Mouse (Mus musculus) subcutaneous adipose tissue, adult 2 months (tissue): ENCODE results near the gene Ftl1. TPM values are rescaled to one million over a fixed set of nuclear protein-coding genes. Genes with fewer than 3 reads are reported as not detected.

ENCODE experiments used
- polyA plus RNA-seq: library from polyadenylated mRNA; depleted of rRNA; stranded (reverse); fragments of >200 nt; gene quantifications from 2 replicates; pipeline ENCODE4 v1.2.3, GENCODE M21; 2012; ENCODE audit warnings: low replicate concordance; rRNA removed

Ftl1 gene
- polyA plus RNA-seq, result 2,999 and 3,958 TPM in 2 replicates

DNA sequence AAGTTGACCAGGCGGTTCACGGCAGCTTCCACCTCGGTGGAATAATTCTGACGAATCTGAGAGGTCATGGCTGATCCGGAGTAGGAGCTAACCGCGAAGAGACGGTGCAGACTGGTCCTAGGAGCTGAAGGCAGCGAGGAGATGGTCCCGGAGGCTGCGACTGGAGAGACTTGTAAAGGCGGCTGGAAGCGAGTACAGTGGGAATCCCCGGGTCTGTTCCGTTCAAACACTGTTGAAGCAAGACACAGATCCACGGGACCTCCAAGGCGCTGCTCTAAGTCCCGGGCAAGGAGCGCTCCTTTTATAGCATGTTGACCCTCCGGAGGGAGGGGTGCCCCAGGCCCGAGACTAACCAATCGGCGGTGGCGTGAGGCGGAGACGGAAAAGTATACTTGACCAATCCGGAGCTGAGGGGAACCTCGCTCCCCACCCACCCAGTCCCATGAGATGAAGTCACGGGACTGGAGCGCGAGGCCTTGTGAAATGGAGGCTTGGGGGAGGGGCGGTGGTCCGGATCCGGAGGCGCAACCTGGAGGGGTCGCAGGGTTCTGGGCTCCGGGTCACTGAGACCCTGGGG is at the start of gene Ftl1:
TSS of gene Ftl1 (minus strand) at position 321 of the 577 bp plus-strand sequence.

GRCm38 (mm10) chr7:45488293-45489204 is 28.9 kb upstream of the Ftl1 start, which contains the start of gene Dhdh:
TSS of gene Dhdh (minus strand) at chr7:45488805.

DNA sequence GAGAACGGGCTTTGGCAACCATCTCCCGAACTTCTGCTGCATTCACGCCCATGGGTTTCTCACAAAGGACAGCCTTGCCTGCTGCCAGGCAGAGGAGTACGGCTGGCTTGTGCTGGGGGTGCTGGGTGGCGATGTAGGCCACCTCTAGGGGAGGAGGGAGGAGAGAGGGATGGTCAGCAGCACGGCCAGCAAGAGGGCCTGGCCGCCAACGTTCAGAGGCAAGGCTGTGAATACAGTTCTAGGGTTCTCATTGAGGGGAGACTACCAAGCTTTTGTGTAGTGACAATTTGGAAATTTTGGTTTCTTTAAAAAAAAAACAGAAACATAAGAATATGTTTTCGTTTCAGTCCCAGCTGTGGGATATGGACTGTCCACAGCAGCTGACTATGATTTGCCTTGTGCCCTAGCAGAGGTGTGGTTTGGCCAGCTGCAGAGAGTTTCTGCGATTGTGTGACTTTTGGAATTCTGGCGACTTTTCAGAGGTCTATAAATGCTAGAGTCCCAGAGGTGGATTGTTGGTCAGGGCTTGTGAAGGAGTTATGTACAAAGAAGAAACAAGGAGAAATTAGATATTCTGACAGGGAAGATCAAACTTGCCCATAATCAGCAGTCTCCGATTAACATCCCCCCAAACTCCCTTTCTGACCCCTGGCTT is 27.2 kb upstream of the Ftl1 start, which contains the start of gene Gm45808:
TSS of gene Gm45808 (minus strand) at position 51 of the 655 bp plus-strand sequence.

DNA sequence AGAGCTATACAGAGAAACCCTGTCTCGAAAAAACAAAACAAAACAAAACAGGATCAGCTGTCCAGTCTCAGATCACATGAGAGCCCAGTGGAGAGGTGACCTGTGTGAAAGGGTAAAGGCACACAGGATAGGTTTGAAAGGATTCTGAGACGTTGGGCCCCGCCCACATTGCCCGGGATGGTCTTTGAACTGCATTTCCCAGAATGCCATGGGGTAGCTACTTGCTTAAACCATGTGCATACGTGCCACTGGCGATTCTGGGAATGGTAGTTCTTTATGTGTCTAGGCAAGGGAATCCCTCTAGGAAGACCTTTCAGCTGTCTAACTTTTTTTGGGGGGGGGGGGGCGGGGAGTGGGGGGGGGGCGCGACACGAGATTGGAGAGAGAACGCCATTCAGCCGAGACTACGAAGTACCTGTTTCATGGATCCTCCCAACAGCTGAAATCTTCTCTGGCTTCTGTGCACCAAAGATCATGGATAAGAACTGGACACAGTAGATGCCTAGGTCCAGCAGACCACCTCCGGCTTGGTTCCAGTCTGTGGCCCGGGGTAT is 21.8 kb upstream of the Ftl1 start, which contains the start of gene Tulp2:
TSS of gene Tulp2 (plus strand) at position 504 of the 554 bp plus-strand sequence.

GRCm38 (mm10) chr7:45466283-45467089 is 6.8 kb upstream of the Ftl1 start, which contains the start of gene Bax:
TSS of gene Bax (minus strand) at chr7:45466898.

DNA sequence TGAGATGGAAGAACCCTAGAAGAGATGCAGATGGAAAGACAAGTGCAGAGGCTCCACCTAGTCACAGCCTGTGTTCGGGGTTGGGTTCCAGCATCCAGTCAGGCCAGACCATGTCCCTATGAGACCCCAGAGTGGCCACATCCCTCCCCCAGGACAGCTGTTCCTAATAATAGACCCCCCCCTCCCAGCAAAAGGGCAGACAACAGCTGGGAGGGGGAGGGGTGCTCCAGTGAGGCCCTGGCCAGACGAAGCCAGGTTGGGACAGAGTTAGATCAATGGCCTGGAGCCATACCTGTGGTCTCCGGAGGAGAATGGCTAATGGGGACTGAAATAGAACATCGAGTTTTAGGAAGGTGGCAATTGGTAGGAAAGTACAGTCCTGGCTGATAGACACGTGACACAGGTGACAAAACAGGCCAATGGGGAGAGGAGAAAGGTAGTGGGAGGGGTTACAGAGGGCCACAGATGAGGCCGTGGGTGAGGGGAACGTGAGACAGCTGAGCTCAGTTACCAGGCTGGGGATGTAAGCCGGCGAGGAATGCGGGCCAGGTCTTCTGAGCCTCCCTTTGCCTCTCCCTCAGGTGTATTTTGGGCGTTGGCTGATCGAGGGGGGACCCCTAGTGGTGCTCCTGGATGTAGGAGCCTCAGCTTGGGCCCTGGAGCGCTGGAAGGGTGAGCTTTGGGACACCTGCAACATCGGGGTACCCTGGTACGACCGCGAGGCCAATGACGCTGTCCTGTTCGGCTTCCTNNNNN is 22.0 kb downstream of the Ftl1 start, which contains the start of gene Ruvbl2:
TSS of gene Ruvbl2 (minus strand) at position 576 of the 756 bp plus-strand sequence.

DNA sequence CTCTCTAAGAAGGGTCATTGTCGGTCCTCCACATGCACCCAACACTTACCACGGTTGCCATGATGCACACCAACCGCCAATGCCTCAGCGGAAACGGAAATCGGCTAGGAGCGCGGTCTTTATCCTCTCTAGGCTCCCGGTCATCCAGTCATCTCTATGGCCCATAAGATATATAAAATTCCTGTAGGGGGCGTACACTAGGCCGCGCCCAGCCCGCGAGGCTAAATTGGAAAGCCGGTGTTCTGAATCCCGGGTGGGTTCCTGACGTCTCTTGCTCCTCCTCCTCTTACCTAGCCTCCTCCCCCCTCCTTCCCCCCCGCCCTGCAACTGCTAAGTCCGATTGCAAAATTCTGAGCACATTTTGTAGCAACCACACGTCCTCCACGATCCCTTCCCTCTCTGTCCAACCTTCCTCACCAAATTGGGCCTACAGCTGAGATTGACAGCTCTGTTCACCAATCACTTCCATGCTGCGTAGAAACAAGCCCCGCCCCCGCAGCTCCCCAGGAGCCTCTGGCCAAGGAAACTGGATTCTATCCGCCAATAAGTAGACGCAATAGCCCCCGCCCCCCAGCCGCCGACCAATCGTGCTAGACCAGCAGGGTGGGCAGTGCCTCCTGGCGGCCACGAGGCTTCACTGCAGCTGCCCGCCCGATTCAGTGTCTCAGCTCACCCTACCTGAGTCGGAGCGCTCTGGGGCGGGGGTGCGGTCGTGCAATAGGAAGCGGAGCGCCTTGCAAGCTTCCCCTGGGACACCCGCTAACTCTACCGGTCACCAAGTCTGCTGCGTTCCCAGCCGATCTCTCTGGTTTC is 25.3 kb downstream of the Ftl1 start, which contains the start of gene Gys1:
TSS of gene Gys1 (plus strand) at position 642 of the 813 bp plus-strand sequence.

DNA sequence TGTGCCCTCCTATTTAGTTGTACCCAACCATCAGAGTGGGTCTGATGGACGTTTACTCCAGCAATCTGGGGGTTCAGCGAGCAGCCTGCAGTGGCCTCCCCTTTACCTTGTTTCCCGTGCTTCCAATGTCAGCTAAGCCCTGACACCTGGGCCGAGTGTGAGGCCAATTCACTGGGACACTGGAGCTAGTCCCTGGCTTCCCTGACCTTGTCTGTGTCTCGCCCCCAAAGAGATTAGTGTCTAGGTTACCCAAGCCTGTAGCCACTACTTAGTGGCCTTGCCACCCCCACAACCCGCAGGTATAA is 39.1 kb downstream of the Ftl1 start, which contains the start of gene Lhb:
TSS of gene Lhb (plus strand) at position 206 of the 305 bp plus-strand sequence.

GRCm38 (mm10) chr7:45413113-45413863 is 46.4 kb downstream of the Ftl1 start, which contains the start of gene Ntf5:
TSS of gene Ntf5 (plus strand) at chr7:45413695.

Other genes starting within 250 kb of the Ftl1 start
- 0.17 and 0.73 TPM in 2 replicates for gene Dkkl1, start 247.7 kb downstream of the Ftl1 start, polyA plus RNA-seq
- gene Tead2, start 244.1 kb downstream of the Ftl1 start, polyA plus RNA-seq, result 30.9 and 110 TPM in 2 replicates
- 37.7 and 42.8 TPM in 2 replicates for gene Cd37, start 220.8 kb downstream of the Ftl1 start, polyA plus RNA-seq
- gene Slc6a16, start 218.8 kb downstream of the Ftl1 start, polyA plus RNA-seq, result not detected in 2 replicates
- 0.11 TPM in 1 of 2 replicates, not detected in the other for gene Slc6a21, start 182.4 kb downstream of the Ftl1 start, polyA plus RNA-seq
- 20.9 and 38.3 TPM in 2 replicates for gene Trpm4, start 126.1 kb downstream of the Ftl1 start, polyA plus RNA-seq
- gene Hrc, start 124.6 kb downstream of the Ftl1 start, polyA plus RNA-seq, result 0.30 and 1.2 TPM in 2 replicates
- 2.0 and 2.5 TPM in 2 replicates for gene Ppfia3, start 92.9 kb downstream of the Ftl1 start, polyA plus RNA-seq
- 4.4 and 34.4 TPM in 2 replicates for gene Lin7b, start 89.3 kb downstream of the Ftl1 start, polyA plus RNA-seq
- 195 and 299 TPM in 2 replicates for gene Snrnp70, start 64.1 kb downstream of the Ftl1 start, polyA plus RNA-seq
- gene Kcna7, start 54.2 kb downstream of the Ftl1 start, polyA plus RNA-seq, result 0.07 and 0.18 TPM in 2 replicates
- gene Ntf5, start 46.2 kb downstream of the Ftl1 start, polyA plus RNA-seq, result 0.13 and 1.2 TPM in 2 replicates
- gene Lhb, start 39.1 kb downstream of the Ftl1 start, polyA plus RNA-seq, result not detected in 2 replicates
- 95.5 and 128 TPM in 2 replicates for gene Gys1, start 25.0 kb downstream of the Ftl1 start, polyA plus RNA-seq
- gene Ruvbl2, start 21.8 kb downstream of the Ftl1 start, polyA plus RNA-seq, result 41.3 and 83.3 TPM in 2 replicates
- 94.4 and 133 TPM in 2 replicates for gene Bax, start 7.0 kb upstream of the Ftl1 start, polyA plus RNA-seq
- 0.20 and 0.76 TPM in 2 replicates for gene Tulp2, start 22.0 kb upstream of the Ftl1 start, polyA plus RNA-seq
- 5.0 and 20.5 TPM in 2 replicates for gene Gm45808, start 26.9 kb upstream of the Ftl1 start, polyA plus RNA-seq
- 21.6 and 53.7 TPM in 2 replicates for gene Dhdh, start 28.9 kb upstream of the Ftl1 start, polyA plus RNA-seq
- 427 and 466 TPM in 2 replicates for gene Nucb1, start 50.5 kb upstream of the Ftl1 start, polyA plus RNA-seq
- 26.7 and 32.6 TPM in 2 replicates for gene Ppp1r15a, start 66.4 kb upstream of the Ftl1 start, polyA plus RNA-seq
- gene Plekha4, start 66.4 kb upstream of the Ftl1 start, polyA plus RNA-seq, result 12.8 and 21.4 TPM in 2 replicates
- gene Hsd17b14, start 95.0 kb upstream of the Ftl1 start, polyA plus RNA-seq, result 3.1 and 7.0 TPM in 2 replicates
- 143 and 215 TPM in 2 replicates for gene Bcat2, start 110.3 kb upstream of the Ftl1 start, polyA plus RNA-seq
- 0.78 and 1.8 TPM in 2 replicates for gene Fgf21, start 155.6 kb upstream of the Ftl1 start, polyA plus RNA-seq
- 0.07 and 0.24 TPM in 2 replicates for gene Fut1, start 157.4 kb upstream of the Ftl1 start, polyA plus RNA-seq
- 0.41 and 1.0 TPM in 2 replicates for gene Izumo1, start 161.9 kb upstream of the Ftl1 start, polyA plus RNA-seq
- gene Rasip1, start 167.6 kb upstream of the Ftl1 start, polyA plus RNA-seq, result 38.6 and 65.4 TPM in 2 replicates
- 7.2 and 11.2 TPM in 2 replicates for gene Mamstr, start 180.1 kb upstream of the Ftl1 start, polyA plus RNA-seq
- gene Fut2, start 206.5 kb upstream of the Ftl1 start, polyA plus RNA-seq, result 0.03 and 21.7 TPM in 2 replicates
- gene Ntn5, start 224.1 kb upstream of the Ftl1 start, polyA plus RNA-seq, result not detected in 2 replicates
- gene Sec1, start 234.5 kb upstream of the Ftl1 start, polyA plus RNA-seq, result 0.23 and 0.30 TPM in 2 replicates
- gene Car11, start 240.0 kb upstream of the Ftl1 start, polyA plus RNA-seq, result 17.8 and 42.8 TPM in 2 replicates
- gene Dbp, start 245.2 kb upstream of the Ftl1 start, polyA plus RNA-seq, result 63.6 and 77.9 TPM in 2 replicates